Comparison of ENCODE assay signal across 8 mouse cellular contexts in genomic region chr8:119791804-119792704, GRCm38 (mm10). TPM values are rescaled to one million over a fixed set of nuclear protein-coding genes. Genes with fewer than 3 reads are reported as not detected.
DNase-seq lines count a peak whose midpoint lies in the region; ATAC-seq lines count a peak whose summit lies in the region.

No protein-coding gene starts in this region.

- H3K4me2 ChIP-seq in limb, embryonic 11.5 days (ENCODE audit: low read depth, severe bottlenecking) = no peak overlapping the region
- H3K4me2 ChIP-seq in midbrain, embryonic 14.5 days (ENCODE audit: low read length) = no peak overlapping the region

- H3K4me1 ChIP-seq in hindbrain, embryonic 10.5 days (replicated peaks) = peaks cover 88% of the 10 kb centered on the region
- H3K4me1 ChIP-seq in limb, embryonic 11.5 days (ENCODE audit: control insufficient read depth, insufficient read depth, low read length) = peaks cover 11% of the 10 kb centered on the region
- peaks cover 18% of the 10 kb centered on the region for H3K4me1 ChIP-seq in midbrain, embryonic 14.5 days (ENCODE audit: control insufficient read depth, insufficient read depth, low read length)

- H3K9me3 ChIP-seq in hindbrain, embryonic 10.5 days = no peaks in the 10 kb centered on the region
- H3K9me3 ChIP-seq in limb, embryonic 11.5 days (ENCODE audit: control insufficient read depth, low read length) = no peaks in the 10 kb centered on the region
- H3K9me3 ChIP-seq in midbrain, embryonic 14.5 days (ENCODE audit: control insufficient read depth, low read length) = no peaks in the 10 kb centered on the region

- no peak overlapping the region for H3K9ac ChIP-seq in limb, embryonic 11.5 days (ENCODE audit: low read length)
- no peak overlapping the region for H3K9ac ChIP-seq in midbrain, embryonic 14.5 days (replicated peaks; ENCODE audit: low read length)

- H3K27ac ChIP-seq in hindbrain, embryonic 10.5 days = peak overlapping the region; percentile 98
- peak overlapping the region; percentile 62; the same call in 1 of the 2 replicates for H3K27ac ChIP-seq in limb, embryonic 11.5 days (replicated peaks; ENCODE audit: low read depth, low read length)
- peak overlapping the region; percentile 32; the same call in 1 of the 2 replicates for H3K27ac ChIP-seq in midbrain, embryonic 14.5 days (replicated peaks; ENCODE audit: low read depth, low read length)

- no peaks in the 10 kb centered on the region for H3K27me3 ChIP-seq in hindbrain, embryonic 10.5 days (ENCODE audit: insufficient read depth, poor library complexity, severe bottlenecking)
- no peaks in the 10 kb centered on the region for H3K27me3 ChIP-seq in limb, embryonic 11.5 days (ENCODE audit: control insufficient read depth, insufficient read depth, low read length)
- H3K27me3 ChIP-seq in midbrain, embryonic 14.5 days (ENCODE audit: control insufficient read depth, insufficient read depth, low read length) = no peaks in the 10 kb centered on the region

- WGBS in hindbrain, embryonic 10.5 days = 5% methylated on average over 16 of the region's 16 CpGs
- WGBS in limb, embryonic 11.5 days = 39% methylated on average over 16 of the region's 16 CpGs
- 7% methylated on average over 16 of the region's 16 CpGs for WGBS in midbrain, embryonic 14.5 days

- ATAC-seq in limb, embryonic 11.5 days (ENCODE audit: insufficient number of reproducible peaks, low FRiP score, low TSS enrichment, low read depth) = peak; percentile 27; the same call in 1 of the 2 replicates
- ATAC-seq in midbrain, embryonic 14.5 days (ENCODE audit: low FRiP score, low TSS enrichment) = peak; percentile 55
- no peak for ATAC-seq in erythroid progenitor cell, adult 5-6 weeks (replicated peaks; ENCODE audit: low FRiP score, poor library complexity, severe bottlenecking)

- intact Hi-C loops in gastrocnemius, postnatal 14 days (cut with DNase I; ENCODE audit: low total_unique reads) = no loop called here

- peak overlapping the region; percentile 27 for H3K4me3 ChIP-seq in hindbrain, embryonic 10.5 days
- no peak overlapping the region for H3K4me3 ChIP-seq in limb, embryonic 11.5 days (ENCODE audit: low read depth, low read length)
- H3K4me3 ChIP-seq in midbrain, embryonic 14.5 days (replicated peaks; ENCODE audit: low read depth, low read length) = no peak overlapping the region

- DNase-seq in gastrocnemius, postnatal 14 days = peak; percentile 52
- no peak for DNase-seq in gastrocnemius, adult 8-10 months (ENCODE audit: low spot score in 2 of 2)
- peak; percentile 86 for DNase-seq in brain, adult 2 months (ENCODE audit: low read depth, low spot score)
- DNase-seq in hindbrain, embryonic 10.5 days (ENCODE audit: low spot score) = peak; percentile 96
- DNase-seq in limb, embryonic 11.5 days (ENCODE audit: low spot score) = peak; percentile 64
- DNase-seq in midbrain, embryonic 14.5 days = peak; percentile 47
- DNase-seq in spleen, postnatal 14 days (ENCODE audit: low spot score in 2 of 2) = no peak

- H3K36me3 ChIP-seq in hindbrain, embryonic 10.5 days = no peaks in the 10 kb centered on the region
- H3K36me3 ChIP-seq in limb, embryonic 11.5 days (ENCODE audit: control insufficient read depth, insufficient read depth, low read length) = no peaks in the 10 kb centered on the region
- no peaks in the 10 kb centered on the region for H3K36me3 ChIP-seq in midbrain, embryonic 14.5 days (ENCODE audit: control insufficient read depth, insufficient read depth, low read length)

RNA-seq across cellular contexts. Expression of gene Tldc1, which starts 13.8 kb away (rescaled TPM):
- total RNA-seq in gastrocnemius, postnatal 14 days (2021) = 1 to 10 TPM; 4.1 to 4.3 TPM
- 1 to 10 TPM; 2.9 to 4.8 (median 3.8) TPM for total RNA-seq in gastrocnemius, adult 8-10 months (2022)
- 12.6 and 15.3 TPM in 2 replicates for polyA plus RNA-seq in hindbrain, embryonic 10.5 days (2016; fragmentation: Nextera tagmentation; extraction: Ambion mirVana)
- polyA plus RNA-seq in limb, embryonic 11.5 days (2014; fragmentation: Nextera tagmentation; extraction: Ambion mirVana) = 7.0 and 10.3 TPM in 2 replicates
- polyA plus RNA-seq in midbrain, embryonic 14.5 days (2014; fragmentation: Nextera tagmentation; extraction: Ambion mirVana) = 5.8 and 6.3 TPM in 2 replicates
- total RNA-seq in erythroid progenitor cell, adult 5-6 weeks (2015; ENCODE audit: low replicate concordance) = 4.2 TPM in 1 of 2 replicates, not detected in the other
- total RNA-seq in erythroid progenitor cell, adult 5-6 weeks (2017; ENCODE audit: low replicate concordance) = 0.51 TPM in 1 of 2 replicates, not detected in the other

RNA-seq across cellular contexts. Expression of gene Cotl1, which starts 48.3 kb away (rescaled TPM):
- 10 to 100 TPM; 18.3 to 24.5 TPM for total RNA-seq in gastrocnemius, postnatal 14 days (2021)
- 1 to 10 TPM; 1.8 to 3.7 (median 3.2) TPM for total RNA-seq in gastrocnemius, adult 8-10 months (2022)
- 273 and 545 TPM in 2 replicates for polyA plus RNA-seq in hindbrain, embryonic 10.5 days (2016; fragmentation: Nextera tagmentation; extraction: Ambion mirVana)
- polyA plus RNA-seq in limb, embryonic 11.5 days (2014; fragmentation: Nextera tagmentation; extraction: Ambion mirVana) = 181 and 197 TPM in 2 replicates
- polyA plus RNA-seq in midbrain, embryonic 14.5 days (2014; fragmentation: Nextera tagmentation; extraction: Ambion mirVana) = 291 and 381 TPM in 2 replicates
- 17.2 and 53.0 TPM in 2 replicates for total RNA-seq in erythroid progenitor cell, adult 5-6 weeks (2015; ENCODE audit: low replicate concordance)
- total RNA-seq in erythroid progenitor cell, adult 5-6 weeks (2017; ENCODE audit: low replicate concordance) = 60.7 and 71.3 TPM in 2 replicates

Comparison
In these comparisons a context has a peak if more than half of its experiments do, and no peak if none do; other contexts are left out.
1. DNase-seq: peak in gastrocnemius, postnatal 14 days (single experiment), brain, adult 2 months (single experiment), hindbrain, embryonic 10.5 days (single experiment), limb, embryonic 11.5 days (single experiment) and midbrain, embryonic 14.5 days (single experiment); none in gastrocnemius, adult 8-10 months (0 of 2) and spleen, postnatal 14 days (0 of 2).
2. H3K27ac ChIP-seq: peak in every context shown above with its lines; median percentile 98 in hindbrain, embryonic 10.5 days; 62 in limb, embryonic 11.5 days; 32 in midbrain, embryonic 14.5 days.